Mouse (Mus musculus): ENCODE data around the gene Sorbs2. TPM values are rescaled to one million over a fixed set of nuclear protein-coding genes. Genes with fewer than 3 reads are reported as not detected.

Gene Sorbs2
- polyA plus RNA-seq, 1 experiment from 2014 or later = 3.8 TPM

DNA sequence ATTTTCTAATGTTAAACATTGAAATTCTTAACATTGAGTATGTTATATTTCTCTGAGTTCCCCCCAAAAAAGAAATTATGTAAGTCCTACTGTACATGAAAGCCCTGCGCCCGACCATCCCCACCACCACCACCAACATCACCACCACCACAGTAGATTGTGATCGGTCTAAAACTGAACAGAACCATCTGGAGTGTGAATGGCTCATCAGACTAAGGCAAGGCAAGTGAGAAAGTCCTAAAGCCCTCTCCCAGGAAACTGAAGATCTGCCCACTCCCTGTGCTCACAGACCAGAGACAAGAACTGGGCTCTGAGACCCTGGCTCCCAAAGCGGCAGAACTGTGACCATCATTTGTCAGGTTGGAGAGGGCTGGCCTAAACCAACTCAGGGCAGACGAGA lies 192.5 kb downstream of the Sorbs2 start:
- DNase-seq (no peak), ATAC-seq (ENCODE audit: low read depth) (no peak)

DNA sequence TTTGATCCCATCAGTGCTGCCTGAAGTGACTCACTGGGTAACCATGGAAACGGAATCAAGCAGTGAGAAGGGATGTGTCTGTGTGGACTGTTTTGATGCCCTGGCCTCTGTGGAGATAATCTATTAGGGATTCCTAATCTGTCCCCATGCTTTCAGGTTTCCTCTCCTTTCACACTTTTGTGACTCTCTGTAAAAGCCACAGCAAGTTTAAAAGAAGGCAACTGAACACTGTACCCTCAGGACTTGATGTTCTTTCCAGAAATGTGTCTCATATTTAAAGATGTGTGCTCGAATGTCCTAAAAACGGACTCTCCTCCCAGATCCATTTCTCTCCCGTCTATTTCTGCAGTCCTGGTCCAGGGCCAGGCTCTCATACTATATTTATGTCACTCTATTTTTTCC lies 196.1 kb downstream of the Sorbs2 start:
- no peak overlapping the region for H3K27ac ChIP-seq
- H3K27me3 ChIP-seq = no peaks in the 10 kb centered on the region
- DNase-seq (no peak), ATAC-seq (ENCODE audit: low read depth) (no peak)
- no peak overlapping the region for H3K4me3 ChIP-seq (replicated peaks)
- H3K4me1 ChIP-seq (replicated peaks) = no peaks in the 10 kb centered on the region
- H3K9me3 ChIP-seq (replicated peaks) = no peaks in the 10 kb centered on the region
- no peaks in the 10 kb centered on the region for H3K36me3 ChIP-seq
- H3K9ac ChIP-seq = no peak overlapping the region
- H3K4me2 ChIP-seq = no peak overlapping the region
- WGBS (ENCODE audit: insufficient replicate concordance) = 58% methylated on average over 4 of the region's 4 CpGs

More for the DNA sequence above, 192.5 kb downstream of the Sorbs2 start:
- Histone ChIP-seq H3K4me1 (replicated peaks) (no peaks in the 10 kb centered on the region), H3K4me2 (no peak overlapping the region), H3K4me3 (replicated peaks) (no peak overlapping the region), H3K9me3 (replicated peaks) (no peaks in the 10 kb centered on the region), H3K27ac (no peak overlapping the region), H3K36me3 (no peaks in the 10 kb centered on the region), H3K27me3 (no peaks in the 10 kb centered on the region), H3K9ac (no peak overlapping the region)
- 57% methylated on average over 5 of the region's 5 CpGs for WGBS (ENCODE audit: insufficient replicate concordance)

DNA sequence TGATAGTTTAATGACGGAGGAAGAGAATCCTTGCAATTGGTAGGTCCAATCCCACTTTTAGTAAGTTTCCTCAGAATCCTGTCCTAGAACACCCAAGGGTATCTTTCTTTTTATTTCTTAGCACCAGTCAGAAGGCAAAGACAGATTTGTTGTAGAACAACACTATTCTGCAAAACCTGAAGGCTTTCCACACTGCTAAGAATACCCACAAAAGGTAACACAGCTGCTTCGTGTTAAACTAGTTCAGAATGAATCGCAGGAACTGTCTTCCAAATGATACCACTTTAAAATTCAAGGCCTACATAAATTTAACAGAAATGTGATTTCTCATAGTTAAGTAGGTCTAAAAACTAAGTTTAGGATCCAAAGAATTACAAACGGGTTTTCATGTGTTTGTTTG lies 201.5 kb downstream of the Sorbs2 start:
- no peak for DNase-seq
- Histone ChIP-seq H3K27me3 (no peaks in the 10 kb centered on the region), H3K9me3 (replicated peaks) (no peaks in the 10 kb centered on the region), H3K9ac (no peak overlapping the region), H3K27ac (no peak overlapping the region), H3K36me3 (no peaks in the 10 kb centered on the region), H3K4me2 (no peak overlapping the region), H3K4me1 (replicated peaks) (no peaks in the 10 kb centered on the region), H3K4me3 (replicated peaks) (no peak overlapping the region)
- no peak for ATAC-seq (ENCODE audit: low read depth)
- 65% methylated on average over 4 of the region's 4 CpGs for WGBS (ENCODE audit: insufficient replicate concordance)

DNA sequence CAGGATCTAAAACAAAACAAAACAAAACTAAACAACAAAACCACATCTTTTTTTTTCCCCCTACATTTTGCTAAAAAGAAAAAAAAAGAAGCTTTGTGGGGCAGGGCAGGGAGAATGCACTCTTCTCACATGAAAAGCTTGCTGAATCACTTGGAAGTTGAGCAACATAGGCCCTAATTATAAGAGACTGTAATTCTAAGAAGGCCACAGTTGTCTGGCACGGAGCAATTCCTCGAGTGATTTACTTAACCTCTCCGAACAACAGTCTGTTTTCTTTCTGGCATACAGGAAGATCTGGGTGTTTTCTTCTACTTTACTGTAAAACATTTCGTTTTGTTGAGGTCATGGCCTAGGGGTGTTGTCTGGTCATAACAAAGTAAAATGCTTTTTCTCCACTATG lies 202.1 kb downstream of the Sorbs2 start:
- Histone ChIP-seq H3K27me3 (no peaks in the 10 kb centered on the region), H3K4me2 (no peak overlapping the region), H3K36me3 (no peaks in the 10 kb centered on the region), H3K9ac (no peak overlapping the region), H3K9me3 (replicated peaks) (no peaks in the 10 kb centered on the region), H3K4me3 (replicated peaks) (no peak overlapping the region), H3K4me1 (replicated peaks) (no peaks in the 10 kb centered on the region), H3K27ac (no peak overlapping the region)
- 68% methylated on average over 4 of the region's 4 CpGs for WGBS (ENCODE audit: insufficient replicate concordance)
- DNase-seq (no peak), ATAC-seq (ENCODE audit: low read depth) (no peak)

DNA sequence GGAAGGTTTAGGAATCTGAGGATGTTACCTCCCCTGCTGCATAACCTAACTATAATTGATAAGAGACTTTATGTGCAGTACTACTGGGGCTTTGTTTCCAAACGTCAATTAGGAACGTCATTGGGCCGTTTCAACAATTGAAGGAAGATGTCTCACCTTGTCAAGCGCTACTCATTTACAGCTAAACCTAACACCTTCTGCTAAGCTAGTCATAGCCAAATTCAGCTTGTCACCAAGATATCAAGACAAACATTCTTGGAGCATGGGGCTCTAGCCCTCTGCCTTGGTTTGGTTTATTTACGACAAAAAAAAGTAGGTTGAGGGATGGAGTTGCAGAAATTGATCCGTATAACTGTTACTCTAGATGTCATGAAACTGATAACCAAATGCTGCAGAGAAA lies 205.0 kb downstream of the Sorbs2 start:
- Histone ChIP-seq H3K36me3 (no peaks in the 10 kb centered on the region), H3K9ac (no peak overlapping the region), H3K27me3 (no peaks in the 10 kb centered on the region), H3K27ac (no peak overlapping the region), H3K4me2 (no peak overlapping the region), H3K4me3 (replicated peaks) (no peak overlapping the region), H3K4me1 (replicated peaks) (no peaks in the 10 kb centered on the region), H3K9me3 (replicated peaks) (no peaks in the 10 kb centered on the region)
- no peak for DNase-seq
- no peak for ATAC-seq (ENCODE audit: low read depth)
- WGBS (ENCODE audit: insufficient replicate concordance) = 81% methylated on average over 6 of the region's 6 CpGs

DNA sequence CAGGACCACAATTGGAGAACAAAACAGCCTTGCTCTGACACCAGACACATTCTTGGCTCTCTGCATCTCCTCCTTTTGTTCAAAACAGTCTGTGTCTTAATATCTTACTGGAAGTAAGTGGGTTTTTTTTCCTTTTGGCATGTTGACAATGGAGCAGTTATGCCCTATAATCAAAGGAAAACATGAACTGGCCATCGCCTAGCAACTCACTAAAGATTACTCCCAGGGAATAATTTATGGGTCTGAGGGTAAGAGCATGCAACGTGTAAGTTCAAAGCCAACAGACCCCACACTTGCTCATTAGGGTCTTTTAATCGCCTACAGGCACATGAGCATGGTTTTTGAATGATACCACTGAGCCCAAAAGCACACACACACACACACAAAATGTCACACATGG lies 207.2 kb downstream of the Sorbs2 start:
- Histone ChIP-seq H3K27me3 (no peaks in the 10 kb centered on the region), H3K4me3 (replicated peaks) (no peak overlapping the region), H3K4me1 (replicated peaks) (no peaks in the 10 kb centered on the region), H3K27ac (no peak overlapping the region), H3K36me3 (no peaks in the 10 kb centered on the region), H3K9ac (no peak overlapping the region), H3K4me2 (no peak overlapping the region), H3K9me3 (replicated peaks) (no peaks in the 10 kb centered on the region)
- WGBS (ENCODE audit: insufficient replicate concordance) = 44% methylated on average over 3 of the region's 3 CpGs
- DNase-seq = no peak
- ATAC-seq (ENCODE audit: low read depth) = no peak

DNA sequence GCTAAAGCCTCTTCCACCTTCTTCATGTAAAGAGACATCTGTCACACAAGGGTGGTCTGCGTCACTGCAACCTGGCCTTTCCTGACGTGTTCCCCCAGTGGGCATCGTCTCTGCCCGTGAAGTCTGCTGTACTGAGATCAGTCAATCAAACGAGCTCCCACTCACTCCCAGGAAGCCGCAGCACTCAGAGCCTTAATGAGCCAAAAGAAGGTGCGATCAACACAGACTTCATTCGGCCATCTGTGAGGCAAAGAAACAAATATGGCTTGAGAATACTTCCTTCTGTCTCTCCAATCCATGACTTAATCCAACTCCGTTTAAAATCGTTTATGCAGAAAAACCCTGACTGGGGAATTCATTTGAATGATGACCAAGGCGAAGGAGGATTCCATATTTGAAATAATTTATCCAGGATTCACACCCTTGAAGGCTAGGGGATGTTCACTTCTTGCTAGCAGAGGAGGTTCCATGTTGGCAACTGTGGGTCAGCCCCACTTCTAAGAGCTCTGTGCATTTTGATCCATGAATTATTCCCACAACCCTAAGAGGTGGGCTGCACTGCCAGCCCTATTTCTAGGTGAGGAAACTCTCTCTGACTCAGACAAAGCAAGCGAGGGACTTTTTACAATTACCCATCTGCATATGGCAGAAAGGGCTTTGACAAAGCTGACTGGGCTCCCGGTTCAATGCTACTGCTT lies 207.9 kb downstream of the Sorbs2 start:
- H3K9me3 ChIP-seq (replicated peaks) = no peaks in the 10 kb centered on the region
- no peak for DNase-seq
- WGBS (ENCODE audit: insufficient replicate concordance) = 66% methylated on average over 13 of the region's 13 CpGs

DNA sequence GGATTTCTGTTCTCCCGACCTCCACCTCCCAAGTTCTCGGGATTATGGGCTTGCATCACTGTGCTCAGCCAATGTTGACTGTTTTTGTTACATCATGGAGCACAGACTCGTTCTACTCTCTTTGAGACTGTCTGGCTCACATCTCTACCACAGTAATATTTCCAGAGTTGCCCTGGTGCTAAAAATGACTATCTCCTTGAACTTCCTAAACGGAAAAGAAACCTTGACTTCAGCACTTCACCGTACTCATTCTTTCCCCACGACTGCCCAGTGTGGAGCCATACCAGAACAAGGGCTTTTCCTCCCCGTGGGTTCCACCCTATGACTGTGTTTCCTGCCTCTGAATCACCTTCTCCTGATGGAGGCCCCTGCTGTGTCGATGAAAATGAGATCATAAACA lies 212.2 kb downstream of the Sorbs2 start:
- DNase-seq = no peak
- Histone ChIP-seq H3K4me2 (no peak overlapping the region), H3K4me3 (replicated peaks) (no peak overlapping the region), H3K27me3 (no peaks in the 10 kb centered on the region), H3K9me3 (replicated peaks) (no peaks in the 10 kb centered on the region), H3K4me1 (replicated peaks) (no peaks in the 10 kb centered on the region), H3K27ac (no peak overlapping the region), H3K36me3 (no peaks in the 10 kb centered on the region), H3K9ac (no peak overlapping the region)
- 28% methylated on average over 8 of the region's 8 CpGs for WGBS (ENCODE audit: insufficient replicate concordance)
- ATAC-seq (ENCODE audit: low read depth) = no peak

More for the DNA sequence above, 207.9 kb downstream of the Sorbs2 start:
- Histone ChIP-seq H3K4me1 (replicated peaks) (no peaks in the 10 kb centered on the region), H3K4me3 (replicated peaks) (no peak overlapping the region), H3K9ac (no peak overlapping the region), H3K4me2 (no peak overlapping the region), H3K36me3 (no peaks in the 10 kb centered on the region), H3K27me3 (no peaks in the 10 kb centered on the region), H3K27ac (no peak overlapping the region)
- no peak for ATAC-seq (ENCODE audit: low read depth)

DNA sequence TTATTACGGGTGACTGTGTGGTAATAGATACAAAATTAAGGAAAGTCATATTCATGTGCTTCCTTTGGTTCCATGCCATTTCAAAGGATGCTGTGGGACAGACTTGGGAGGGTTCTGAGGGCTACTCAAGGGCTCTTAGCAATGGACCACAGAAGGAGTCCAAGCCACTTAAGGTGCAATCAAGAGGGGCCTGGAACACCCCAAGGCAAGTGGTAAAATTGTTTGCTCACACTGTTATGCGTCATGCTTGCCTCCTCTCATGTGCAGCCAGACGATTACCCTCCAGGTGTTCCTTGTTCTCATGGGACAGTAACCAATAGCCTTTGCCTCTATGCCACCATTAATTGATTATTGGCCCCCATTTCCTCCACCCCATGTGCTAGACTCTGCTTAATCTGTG lies 216.6 kb downstream of the Sorbs2 start:
- Histone ChIP-seq H3K9ac (no peak overlapping the region), H3K27ac (no peak overlapping the region), H3K9me3 (replicated peaks) (no peaks in the 10 kb centered on the region), H3K36me3 (no peaks in the 10 kb centered on the region), H3K27me3 (no peaks in the 10 kb centered on the region), H3K4me2 (no peak overlapping the region), H3K4me1 (replicated peaks) (no peaks in the 10 kb centered on the region), H3K4me3 (replicated peaks) (no peak overlapping the region)
- WGBS (ENCODE audit: insufficient replicate concordance) = 76% methylated on average over 3 of the region's 3 CpGs
- DNase-seq = no peak
- no peak for ATAC-seq (ENCODE audit: low read depth)

DNA sequence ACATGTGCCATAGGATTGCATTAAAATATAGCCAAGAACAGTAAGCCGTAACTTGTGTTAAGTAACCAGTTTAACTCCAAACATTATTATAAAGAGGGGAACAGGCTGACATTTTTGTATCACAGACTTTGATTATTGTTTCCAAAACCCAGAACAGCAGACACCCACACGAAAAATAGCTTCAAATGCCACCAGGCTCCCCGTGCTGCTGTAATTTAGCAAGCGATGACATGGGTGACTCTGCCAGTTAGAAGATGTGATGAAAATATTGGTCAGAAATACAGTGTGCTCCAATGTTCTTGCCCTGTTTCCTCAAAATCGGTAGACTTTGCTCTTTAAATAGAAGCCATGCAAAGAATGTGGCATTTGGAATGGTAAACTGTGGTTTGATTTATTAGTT lies 217.7 kb downstream of the Sorbs2 start:
- H3K9me3 ChIP-seq (replicated peaks) = no peaks in the 10 kb centered on the region
- H3K4me2 ChIP-seq = no peak overlapping the region
- no peak overlapping the region for H3K9ac ChIP-seq
- H3K4me1 ChIP-seq (replicated peaks) = no peaks in the 10 kb centered on the region
- no peak for DNase-seq
- no peaks in the 10 kb centered on the region for H3K36me3 ChIP-seq
- no peaks in the 10 kb centered on the region for H3K27me3 ChIP-seq
- no peak overlapping the region for H3K27ac ChIP-seq
- no peak for ATAC-seq (ENCODE audit: low read depth)
- WGBS (ENCODE audit: insufficient replicate concordance) = 63% methylated on average over 5 of the region's 5 CpGs
- H3K4me3 ChIP-seq (replicated peaks) = no peak overlapping the region

DNA sequence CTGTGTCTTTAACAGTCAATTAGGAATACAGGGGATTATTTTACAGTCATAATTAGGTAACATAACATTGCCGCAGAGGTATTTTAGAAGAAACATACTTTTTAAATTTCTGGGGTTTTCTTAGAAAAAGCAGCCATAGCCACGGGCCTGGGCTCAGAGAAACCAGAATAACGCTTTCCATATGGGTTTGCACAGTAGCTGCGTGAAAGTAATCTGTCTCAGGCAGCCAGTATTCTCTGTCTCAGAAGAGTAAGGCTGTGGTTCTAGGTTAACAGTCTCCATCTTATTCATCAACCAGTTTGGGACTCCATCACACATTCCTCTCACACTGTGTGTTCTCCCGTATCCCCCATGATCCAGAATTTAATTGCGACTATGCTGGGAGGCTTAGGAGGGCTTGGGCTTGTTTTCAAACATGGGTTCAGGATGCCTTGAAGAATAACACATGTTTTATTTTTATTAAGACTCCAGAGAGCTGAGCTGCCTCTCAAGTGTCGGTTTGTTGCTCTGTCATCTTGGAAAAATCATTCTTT lies 222.3 kb downstream of the Sorbs2 start:
- WGBS (ENCODE audit: insufficient replicate concordance) = 67% methylated on average over 7 of the region's 7 CpGs
- Histone ChIP-seq H3K27me3 (no peaks in the 10 kb centered on the region), H3K36me3 (no peaks in the 10 kb centered on the region), H3K4me3 (replicated peaks) (no peak overlapping the region), H3K27ac (no peak overlapping the region), H3K9ac (no peak overlapping the region), H3K9me3 (replicated peaks) (no peaks in the 10 kb centered on the region), H3K4me1 (replicated peaks) (no peaks in the 10 kb centered on the region), H3K4me2 (no peak overlapping the region)
- no peak for ATAC-seq (ENCODE audit: low read depth)
- DNase-seq = no peak

DNA sequence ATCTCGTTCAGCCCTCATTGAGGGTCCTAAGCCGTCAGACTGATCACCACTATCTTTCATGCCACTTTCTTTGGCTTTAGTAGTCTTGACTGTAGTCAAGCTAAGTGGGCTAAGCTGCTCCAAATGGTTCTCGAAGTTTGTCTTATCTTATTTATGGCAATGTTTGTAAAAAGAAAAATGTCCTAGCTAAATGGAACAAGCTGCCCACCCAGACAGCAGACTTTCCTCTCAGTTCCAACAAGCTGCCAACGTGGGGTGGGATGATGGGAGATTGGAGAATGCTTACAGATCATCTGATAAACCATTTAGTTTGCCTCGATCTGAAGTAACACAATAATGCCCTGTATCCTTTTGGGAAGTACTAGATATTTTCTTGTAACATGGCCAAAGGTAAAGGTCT lies 223.2 kb downstream of the Sorbs2 start:
- Histone ChIP-seq H3K9ac (no peak overlapping the region), H3K4me2 (no peak overlapping the region), H3K27ac (no peak overlapping the region), H3K36me3 (no peaks in the 10 kb centered on the region), H3K4me1 (replicated peaks) (no peaks in the 10 kb centered on the region), H3K4me3 (replicated peaks) (no peak overlapping the region), H3K9me3 (replicated peaks) (no peaks in the 10 kb centered on the region), H3K27me3 (no peaks in the 10 kb centered on the region)
- 51% methylated on average over 5 of the region's 5 CpGs for WGBS (ENCODE audit: insufficient replicate concordance)
- DNase-seq = no peak
- ATAC-seq (ENCODE audit: low read depth) = no peak
